Mouse (Mus musculus) ovary, adult 10 weeks (tissue): ENCODE measurements around the gene Olfr738. TPM values are rescaled to one million over a fixed set of nuclear protein-coding genes. Genes with fewer than 3 reads are reported as not detected.

Experiments used
- polyA plus RNA-seq: library from polyadenylated mRNA; stranded (reverse); fragments of 350-450 nt; fragmentation: Illumina TruSeq; extraction: RNeasy Lipid Tissue Mini Kit (QIAGEN cat#74804); gene quantifications from one replicate; pipeline ENCODE4 v1.2.3, GENCODE M21; 2014

Gene Olfr738
- not detected for polyA plus RNA-seq

DNA sequence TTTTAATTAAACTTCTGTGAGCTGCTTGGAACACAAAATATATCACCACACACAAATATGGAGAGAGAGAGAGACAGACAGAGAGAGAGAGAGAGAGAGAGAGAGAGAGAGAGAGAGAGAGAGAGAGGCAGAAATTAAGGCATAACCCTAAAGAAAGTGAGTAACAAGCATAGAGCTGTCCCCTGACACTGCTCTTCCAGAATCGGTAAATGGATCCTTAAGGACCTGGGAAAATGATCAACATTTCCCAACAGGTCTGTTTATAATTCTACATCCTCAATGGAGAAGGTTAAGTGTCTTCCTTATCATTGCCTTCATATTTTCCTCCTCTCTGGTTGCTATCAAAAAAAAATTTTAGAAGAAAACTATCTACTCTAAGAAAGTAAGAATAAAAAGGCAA, at the start of gene Olfr738:
TSS of gene Olfr738 (plus strand) at position 301 of the 400 bp plus-strand sequence.

DNA sequence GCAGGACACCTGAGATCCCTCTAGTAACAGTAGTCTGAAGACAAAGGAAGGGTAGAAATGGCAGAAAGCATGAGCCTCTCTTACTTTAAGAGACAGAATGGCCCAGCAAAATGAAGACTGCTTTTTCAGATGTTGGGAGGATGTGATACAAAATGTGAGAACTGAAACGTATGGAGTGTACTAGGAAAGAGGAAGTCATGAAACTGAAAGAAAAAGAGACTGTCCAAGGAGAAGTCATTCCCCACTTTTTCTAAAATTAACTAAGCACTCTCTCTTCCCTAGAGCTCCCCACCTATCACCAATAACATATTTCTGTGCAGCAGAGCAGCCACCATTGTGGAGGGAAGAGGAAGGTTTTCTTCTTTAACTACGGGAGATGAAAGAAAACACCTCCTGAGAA, 49.8 kb upstream of the Olfr738 start, which contains the start of gene Tlr11:
TSS of gene Tlr11 (plus strand) at position 322 of the 400 bp plus-strand sequence.

DNA sequence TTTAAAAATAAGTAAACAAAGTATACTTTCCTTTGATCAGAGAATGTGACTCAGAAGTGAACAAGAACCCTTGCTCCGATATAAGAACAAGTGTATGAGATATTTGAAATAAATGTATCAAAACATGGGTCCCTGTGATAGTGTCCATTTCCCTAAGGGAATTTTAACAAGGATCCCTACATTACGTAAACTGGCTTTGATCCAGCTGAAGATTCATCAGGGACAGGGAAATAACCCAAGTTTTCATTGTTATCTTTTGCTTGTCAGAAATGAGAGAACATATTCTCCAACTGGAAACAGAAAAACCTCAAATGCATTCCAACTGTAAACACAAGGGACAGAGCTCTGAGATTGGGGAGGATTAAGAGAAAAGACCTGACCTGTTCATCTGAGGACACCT, 26.5 kb upstream of the Olfr738 start, which contains the start of gene Olfr736:
TSS of gene Olfr736 (plus strand) at position 301 of the 400 bp plus-strand sequence.

DNA sequence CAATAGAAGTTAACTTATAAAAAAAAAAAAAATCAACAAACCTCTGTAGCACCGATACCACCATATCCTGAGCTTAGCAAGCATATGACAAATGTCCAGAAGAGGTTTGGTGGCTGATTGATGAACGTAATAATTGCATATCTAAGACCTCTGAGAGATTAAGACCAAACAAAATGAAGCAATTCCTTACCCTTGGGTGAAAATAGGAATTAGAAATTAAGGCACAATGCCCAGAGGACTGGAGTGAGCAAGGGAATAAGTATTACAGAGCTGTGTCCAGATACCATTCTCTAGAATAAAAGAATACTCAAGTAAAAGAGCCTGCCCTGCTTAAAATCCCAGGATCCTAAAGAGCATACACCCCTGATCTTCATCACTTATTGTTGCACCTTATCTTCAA, 11.0 kb downstream of the Olfr738 start, which contains the start of gene Olfr739:
TSS of gene Olfr739 (plus strand) at position 301 of the 400 bp plus-strand sequence.

DNA sequence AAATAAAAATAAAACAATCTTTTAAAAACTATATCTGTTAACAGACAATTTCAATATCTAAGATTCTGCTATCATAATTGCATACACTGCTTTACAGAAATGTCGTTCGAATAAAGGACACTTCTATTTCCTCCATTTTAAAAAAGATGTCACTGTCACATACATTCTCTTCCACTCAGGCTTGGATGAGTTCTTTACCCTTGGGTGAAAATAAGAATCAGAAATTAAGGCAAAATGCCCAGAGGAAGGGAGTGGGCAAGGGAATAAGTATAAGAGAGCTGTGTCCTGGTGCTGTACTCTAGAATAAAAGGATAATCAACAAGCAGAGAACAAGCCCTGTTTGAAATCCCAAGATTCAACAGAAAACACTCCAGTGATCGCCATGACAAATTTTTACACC, 37.9 kb downstream of the Olfr738 start, which contains the start of gene Olfr740:
TSS of gene Olfr740 (plus strand) at position 301 of the 400 bp plus-strand sequence.

Other genes with a start within 250 kb of the Olfr738 start
- gene Olfr730, start 219.4 kb upstream of the Olfr738 start, polyA plus RNA-seq: not detected
- not detected for gene Olfr731, start 165.7 kb upstream of the Olfr738 start, polyA plus RNA-seq
- gene Olfr732, start 123.4 kb upstream of the Olfr738 start, polyA plus RNA-seq: not detected
- not detected for gene Olfr733, start 106.0 kb upstream of the Olfr738 start, polyA plus RNA-seq
- gene Olfr734, start 80.8 kb upstream of the Olfr738 start, polyA plus RNA-seq: not detected
- gene Olfr735, start 58.7 kb upstream of the Olfr738 start, polyA plus RNA-seq: not detected
- gene Tlr11, start 49.7 kb upstream of the Olfr738 start, polyA plus RNA-seq: 0.71 TPM
- not detected for gene Olfr736, start 26.4 kb upstream of the Olfr738 start, polyA plus RNA-seq
- gene Olfr739, start 11.1 kb downstream of the Olfr738 start, polyA plus RNA-seq: not detected
- not detected for gene Olfr740, start 38.0 kb downstream of the Olfr738 start, polyA plus RNA-seq
- not detected for gene Olfr741, start 65.2 kb downstream of the Olfr738 start, polyA plus RNA-seq
- gene Olfr742, start 96.0 kb downstream of the Olfr738 start, polyA plus RNA-seq: not detected
- gene Olfr743, start 114.3 kb downstream of the Olfr738 start, polyA plus RNA-seq: not detected
- gene Olfr744, start 207.3 kb downstream of the Olfr738 start, polyA plus RNA-seq: not detected
- gene Olfr745, start 231.8 kb downstream of the Olfr738 start, polyA plus RNA-seq: not detected
- not detected for gene Olfr746, start 239.5 kb downstream of the Olfr738 start, polyA plus RNA-seq